Mouse (Mus musculus) layer of hippocampus, adult 11-12 months (tissue): ENCODE results near the gene Hist1h3e.
"Not testable (repeated sequence)": the region's sequence is repeated elsewhere in the genome, so short reads cannot be mapped to it uniquely, and the experiment has no call there.

ENCODE experiments used
- DNase-seq: peaks from one replicate; pipeline ENCODE4 v3.0.0; 2022; ENCODE audit warnings: low spot score

Hist1h3e gene

GRCm38 (mm10) chr13:23582219-23583056 lies 20.3 kb upstream of the Hist1h3e start:
- no peak for DNase-seq

GRCm38 (mm10) chr13:23581408-23582218 lies 19.4 kb upstream of the Hist1h3e start, which contains the start of gene Hist1h4d:
Gene Hist1h4d (plus strand): TSS chr13:23581598.
- peak; percentile 98 for DNase-seq

- DNase-seq: no peak
These were observed 15.7 kb upstream of the Hist1h3e start for GRCm38 (mm10) chr13:23577835-23578234.

- DNase-seq: no peak
These were observed 14.9 kb upstream of the Hist1h3e start for GRCm38 (mm10) chr13:23576906-23577639.

GRCm38 (mm10) chr13:23576351-23576881 lies 14.2 kb upstream of the Hist1h3e start:
- DNase-seq: no peak

- not testable (repeated sequence) for DNase-seq
These were observed 13.7 kb upstream of the Hist1h3e start for GRCm38 (mm10) chr13:23575864-23576313.

- DNase-seq: peak; percentile 72
These were observed 13.2 kb upstream of the Hist1h3e start, which contains the start of gene Hist1h3d for GRCm38 (mm10) chr13:23575271-23575851. Gene Hist1h3d (plus strand): TSS chr13:23575763.

GRCm38 (mm10) chr13:23574546-23575170 lies 12.5 kb upstream of the Hist1h3e start:
- not testable (repeated sequence) for DNase-seq

- DNase-seq: peak; percentile 93
These were observed 11.8 kb upstream of the Hist1h3e start, which contains the start of the genes Hist1h2bf and Hist1h2ad for GRCm38 (mm10) chr13:23573898-23574524. Gene Hist1h2bf (minus strand): TSS chr13:23574196. Gene Hist1h2ad (plus strand): TSS chr13:23574381.

- not testable (repeated sequence) for DNase-seq
These were observed 11.1 kb upstream of the Hist1h3e start for GRCm38 (mm10) chr13:23573034-23573897.

- DNase-seq: no peak
These were observed 10.3 kb upstream of the Hist1h3e start for GRCm38 (mm10) chr13:23572218-23573033.

- DNase-seq: not testable (repeated sequence)
These were observed 9.5 kb upstream of the Hist1h3e start for GRCm38 (mm10) chr13:23571504-23572217.

- DNase-seq: peak; percentile 78
These were observed 8.9 kb upstream of the Hist1h3e start, which contains the start of the genes Hist1h2ae and Hist1h2bg for GRCm38 (mm10) chr13:23571022-23571503. Gene Hist1h2ae (minus strand): TSS chr13:23571220. Gene Hist1h2bg (plus strand): TSS chr13:23571396.

GRCm38 (mm10) chr13:23570261-23571021 lies 8.3 kb upstream of the Hist1h3e start:
- DNase-seq: not testable (repeated sequence)

- no peak for DNase-seq
These were observed 2.3 kb upstream of the Hist1h3e start for GRCm38 (mm10) chr13:23564482-23564881.

GRCm38 (mm10) chr13:23562699-23563462 lies 712 bp upstream of the Hist1h3e start:
- DNase-seq: peak; percentile 43
